Mouse (Mus musculus): Measurements from ENCODE around the gene Ier3. TPM values are rescaled to one million over a fixed set of nuclear protein-coding genes. Genes with fewer than 3 reads are reported as not detected.

Ier3 gene
- 83.6 and 93.1 TPM in 2 replicates for polyA plus RNA-seq (2015; fragmentation: Nextera tagmentation; extraction: Ambion mirVana)

GRCm38 (mm10) chr17:35821439-35822430 is at the start of gene Ier3:
Gene Ier3, plus strand, starts transcription at chr17:35821684.
- Histone ChIP-seq H3K36me3 (ENCODE audit: insufficient read depth, low read length) (0 out of 2 replicates have a peak, but pooled peaks cover 10% of the 10 kb centered on the region), H3K4me2 (ENCODE audit: low read length) (peak within 1 kb of the TSS; percentile 94), H3K27ac (peak within 1 kb of the TSS; percentile 87), H3K27me3 (ENCODE audit: insufficient read depth, low read length) (no peaks in the 10 kb centered on the region), H3K4me3 (replicated peaks; ENCODE audit: low read depth, low read length) (peak within 1 kb of the TSS; percentile 70), H3K9me3 (replicated peaks; ENCODE audit: low read length) (no peaks in the 10 kb centered on the region), H3K9ac (ENCODE audit: low read depth, low read length) (peak within 1 kb of the TSS; percentile 82), H3K4me1 (replicated peaks; ENCODE audit: insufficient read depth, low read length) (peaks cover 13% of the 10 kb centered on the region)
- TF ChIP-seq CTCF (IDR thresholded peaks at IDR 0.05; ENCODE audit: low read depth), result no peak
- peak; percentile 95 for DNase-seq (ENCODE audit: low spot score)
- under 1% methylated on average over 62 of the region's 62 CpGs for WGBS
- ATAC-seq (replicated peaks; ENCODE audit: low FRiP score, low read depth), result peak; percentile 67

GRCm38 (mm10) chr17:35776811-35777609 is 44.5 kb upstream of the Ier3 start:
- WGBS, result 18% methylated on average over 13 of the region's 13 CpGs
- Histone ChIP-seq H3K27me3 (ENCODE audit: insufficient read depth, low read length) (no peaks in the 10 kb centered on the region), H3K4me2 (ENCODE audit: low read length) (no peak overlapping the region), H3K4me1 (replicated peaks; ENCODE audit: insufficient read depth, low read length) (peaks cover 12% of the 10 kb centered on the region; the same call in 1 of the 2 replicates), H3K36me3 (ENCODE audit: insufficient read depth, low read length) (no peaks in the 10 kb centered on the region), H3K27ac (peak overlapping the region; percentile 31; the same call in 1 of the 2 replicates), H3K4me3 (replicated peaks; ENCODE audit: low read depth, low read length) (no peak overlapping the region), H3K9me3 (replicated peaks; ENCODE audit: low read length) (no peaks in the 10 kb centered on the region), H3K9ac (ENCODE audit: low read depth, low read length) (no peak overlapping the region)
- peak; percentile 40 for ATAC-seq (replicated peaks; ENCODE audit: low FRiP score, low read depth)
- no peak for TF ChIP-seq CTCF (IDR thresholded peaks at IDR 0.05; ENCODE audit: low read depth)
- DNase-seq (ENCODE audit: low spot score), result peak; percentile 61

- Histone ChIP-seq H3K4me2 (ENCODE audit: low read length) (no peak overlapping the region), H3K4me1 (replicated peaks; ENCODE audit: insufficient read depth, low read length) (peaks cover 12% of the 10 kb centered on the region; the same call in 1 of the 2 replicates), H3K4me3 (replicated peaks; ENCODE audit: low read depth, low read length) (no peak overlapping the region), H3K27me3 (ENCODE audit: insufficient read depth, low read length) (no peaks in the 10 kb centered on the region), H3K27ac (no peak overlapping the region), H3K36me3 (ENCODE audit: insufficient read depth, low read length) (no peaks in the 10 kb centered on the region), H3K9ac (ENCODE audit: low read depth, low read length) (no peak overlapping the region), H3K9me3 (replicated peaks; ENCODE audit: low read length) (no peaks in the 10 kb centered on the region)
- DNase-seq (ENCODE audit: low spot score), result no peak
- TF ChIP-seq CTCF (IDR thresholded peaks at IDR 0.05; ENCODE audit: low read depth), result no peak
- 65% methylated on average over 6 of the region's 6 CpGs for WGBS
- ATAC-seq (replicated peaks; ENCODE audit: low FRiP score, low read depth), result no peak
Observed at GRCm38 (mm10) chr17:35778965-35779364, 42.5 kb upstream of the Ier3 start.

GRCm38 (mm10) chr17:35779466-35780205 is 41.8 kb upstream of the Ier3 start:
- Histone ChIP-seq H3K36me3 (ENCODE audit: insufficient read depth, low read length) (no peaks in the 10 kb centered on the region), H3K9me3 (replicated peaks; ENCODE audit: low read length) (no peaks in the 10 kb centered on the region), H3K27me3 (ENCODE audit: insufficient read depth, low read length) (no peaks in the 10 kb centered on the region), H3K4me1 (replicated peaks; ENCODE audit: insufficient read depth, low read length) (peaks cover 12% of the 10 kb centered on the region; the same call in 1 of the 2 replicates), H3K9ac (ENCODE audit: low read depth, low read length) (no peak overlapping the region), H3K4me3 (replicated peaks; ENCODE audit: low read depth, low read length) (no peak overlapping the region), H3K4me2 (ENCODE audit: low read length) (no peak overlapping the region), H3K27ac (no peak overlapping the region)
- ATAC-seq (replicated peaks; ENCODE audit: low FRiP score, low read depth), result no peak
- 65% methylated on average over 10 of the region's 10 CpGs for WGBS
- no peak for TF ChIP-seq CTCF (IDR thresholded peaks at IDR 0.05; ENCODE audit: low read depth)
- no peak for DNase-seq (ENCODE audit: low spot score)

GRCm38 (mm10) chr17:35780362-35780761 is 41.1 kb upstream of the Ier3 start:
- Histone ChIP-seq H3K4me2 (ENCODE audit: low read length) (no peak overlapping the region), H3K4me1 (replicated peaks; ENCODE audit: insufficient read depth, low read length) (peaks cover 12% of the 10 kb centered on the region; the same call in 1 of the 2 replicates), H3K27me3 (ENCODE audit: insufficient read depth, low read length) (no peaks in the 10 kb centered on the region), H3K36me3 (ENCODE audit: insufficient read depth, low read length) (no peaks in the 10 kb centered on the region), H3K4me3 (replicated peaks; ENCODE audit: low read depth, low read length) (no peak overlapping the region), H3K9ac (ENCODE audit: low read depth, low read length) (no peak overlapping the region), H3K27ac (no peak overlapping the region), H3K9me3 (replicated peaks; ENCODE audit: low read length) (no peaks in the 10 kb centered on the region)
- DNase-seq (ENCODE audit: low spot score) (no peak), ATAC-seq (replicated peaks; ENCODE audit: low FRiP score, low read depth) (no peak)
- 92% methylated on average over 7 of the region's 7 CpGs for WGBS
- no peak for TF ChIP-seq CTCF (IDR thresholded peaks at IDR 0.05; ENCODE audit: low read depth)

Measured in kidney, postnatal 0 days (tissue).